Mouse (Mus musculus): Measurements from ENCODE around the gene Dcakd.

Gene Dcakd

DNA sequence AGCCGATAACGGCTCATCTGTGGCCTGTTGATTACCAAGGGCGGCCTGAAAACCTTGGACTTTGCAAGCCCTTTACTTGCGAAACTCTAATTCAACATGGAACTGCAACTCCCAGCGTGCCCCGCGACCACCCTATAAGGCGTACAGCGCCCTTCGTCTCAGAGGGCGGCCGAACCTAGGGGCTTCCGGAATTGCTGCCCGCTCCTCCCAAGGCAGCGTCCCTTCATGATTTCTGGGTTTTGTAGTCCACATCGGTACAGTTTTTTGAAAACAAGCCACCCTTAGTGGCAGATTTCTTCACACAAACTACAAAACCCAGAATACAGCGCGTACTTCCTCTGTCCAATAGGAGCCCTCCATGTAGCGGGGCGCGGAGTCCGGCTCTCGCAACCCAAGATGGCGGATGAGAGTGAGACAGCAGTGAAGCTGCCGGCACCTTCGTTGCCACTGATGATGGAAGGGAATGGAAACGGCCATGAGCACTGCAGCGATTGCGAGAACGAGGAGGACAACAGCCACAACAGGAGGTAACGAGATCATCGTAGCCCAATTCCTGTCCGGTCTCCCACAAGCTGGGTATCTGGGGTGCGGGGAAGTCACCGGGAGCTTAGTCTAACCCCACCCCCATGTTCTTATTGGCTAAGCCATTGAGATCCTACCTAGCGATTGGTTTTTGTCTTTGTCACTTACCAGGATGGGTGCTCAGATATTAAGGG lies at the start of gene Dcakd, which contains the start of gene Nmt1:
Gene Dcakd, minus strand, starts transcription at position 158 of the 716 bp plus-strand sequence.
Gene Nmt1, plus strand, starts transcription at position 15 of the 716 bp plus-strand sequence.
- DNase-seq: peak; percentile 96 to 97

GRCm38 (mm10) chr11:103076581-103076980 lies 48.4 kb upstream of the Dcakd start:
- no peak for DNase-seq

DNA sequence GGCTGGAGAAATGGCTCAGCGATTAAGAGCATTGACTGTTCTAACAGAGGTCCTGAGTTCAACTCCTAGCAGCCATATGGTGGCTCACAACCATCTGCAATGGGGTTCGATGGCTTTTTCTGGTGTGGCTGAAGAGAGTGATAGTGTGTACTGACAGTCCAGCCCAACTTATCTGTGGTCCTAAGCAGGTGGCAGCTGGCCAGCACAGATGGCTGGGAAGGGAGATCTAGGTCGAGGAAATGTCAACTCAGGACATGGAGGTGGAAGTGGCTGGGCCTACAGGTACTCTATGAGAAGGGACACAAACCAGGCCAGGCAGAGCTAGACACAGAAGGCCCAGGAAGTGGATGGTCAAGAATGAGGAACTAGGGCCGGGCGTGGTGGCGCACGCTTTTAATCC lies 47.9 kb upstream of the Dcakd start:
- no peak for DNase-seq

DNA sequence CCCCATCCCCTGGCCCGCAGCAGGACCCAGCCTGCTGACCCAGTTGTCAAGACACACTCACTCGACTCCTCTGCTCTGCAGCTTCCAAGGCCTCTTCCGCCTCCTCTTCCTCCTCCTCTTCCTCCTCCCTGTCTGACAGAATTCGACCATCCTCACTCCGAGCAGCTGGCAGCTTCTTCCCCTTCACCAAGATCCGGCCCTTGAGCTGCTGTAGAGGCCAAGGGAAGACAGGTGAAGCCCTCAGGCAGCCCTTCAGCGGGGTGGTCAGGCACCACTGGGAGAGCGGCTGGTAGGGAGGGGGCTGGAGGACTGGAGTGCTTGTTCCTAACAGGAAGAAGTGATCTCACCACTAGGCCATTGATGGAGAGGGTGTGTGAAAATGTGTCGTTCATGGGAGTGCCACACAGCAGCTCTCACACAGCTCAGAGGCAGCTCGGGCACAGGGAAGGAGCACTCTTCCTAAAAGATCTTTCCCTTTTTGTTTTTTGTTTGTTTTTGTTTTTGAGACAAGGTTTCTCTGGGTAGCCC lies 46.7 kb upstream of the Dcakd start:
- peak in 1 of 2 experiments; percentile 67 for DNase-seq

GRCm38 (mm10) chr11:103074121-103074650 lies 46.1 kb upstream of the Dcakd start:
- DNase-seq: no peak

DNA sequence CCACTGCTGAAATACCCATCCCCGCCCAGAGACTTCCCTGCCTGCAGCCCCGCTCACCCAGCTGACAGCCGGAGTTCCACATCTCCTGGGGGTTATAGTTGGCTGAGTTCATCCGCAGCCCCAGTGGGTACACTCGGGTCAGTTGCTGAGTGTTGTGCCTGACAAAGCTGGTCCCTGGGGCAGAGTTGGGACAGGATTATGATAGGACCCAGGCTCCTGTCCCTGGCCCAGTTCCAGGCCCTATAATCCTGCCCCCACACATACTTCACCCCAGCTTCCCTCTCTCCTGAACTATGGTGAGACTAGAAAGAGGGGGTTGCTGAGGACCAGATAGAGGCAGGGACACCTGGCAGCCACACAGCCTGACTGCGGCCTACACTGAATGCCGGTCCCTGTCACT lies 45.5 kb upstream of the Dcakd start:
- no peak for DNase-seq

GRCm38 (mm10) chr11:103070322-103070880 lies 42.3 kb upstream of the Dcakd start:
- no peak for DNase-seq

DNA sequence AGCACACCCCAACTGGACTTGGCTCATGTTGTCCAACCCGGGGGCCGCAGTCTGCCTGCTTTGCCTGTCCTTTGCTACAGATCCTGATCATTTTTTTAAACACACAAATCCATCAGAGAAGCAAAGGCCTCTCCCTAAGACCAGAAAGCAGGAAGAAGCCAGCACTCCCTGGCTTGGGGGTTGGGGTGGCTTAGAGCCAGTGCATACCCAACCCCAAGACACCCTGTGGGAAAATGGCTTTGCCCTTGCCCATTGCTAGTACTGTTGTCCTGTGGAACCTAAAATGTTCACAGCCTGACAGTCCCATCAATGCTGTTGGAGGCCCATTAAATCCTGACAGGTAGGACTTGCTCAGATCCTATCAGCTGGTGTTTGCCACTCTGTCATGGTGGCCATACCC lies 41.6 kb upstream of the Dcakd start:
- no peak for DNase-seq

GRCm38 (mm10) chr11:103068884-103069283 lies 40.8 kb upstream of the Dcakd start:
- DNase-seq: no peak

DNA sequence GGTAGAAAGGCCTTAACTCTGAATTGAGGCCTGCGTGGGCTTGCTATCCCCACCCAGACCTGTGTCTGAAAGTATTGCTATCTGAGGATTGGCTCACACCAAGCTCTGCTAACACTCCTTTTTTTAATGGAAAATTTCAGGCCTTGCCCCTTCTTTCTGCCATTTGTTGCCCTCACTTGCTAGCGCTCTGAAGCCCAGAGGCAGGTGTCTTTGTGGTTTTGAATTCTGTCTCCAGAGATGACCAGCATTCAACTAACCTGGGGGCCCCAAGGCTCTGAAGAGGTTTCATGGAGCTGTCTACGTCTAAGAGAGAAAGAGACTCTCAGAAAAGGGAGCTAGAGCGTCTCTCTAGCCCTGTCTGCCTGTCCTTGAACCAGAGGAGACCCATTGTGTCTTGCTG lies 40.1 kb upstream of the Dcakd start:
- DNase-seq: no peak

GRCm38 (mm10) chr11:103067457-103068001 lies 39.4 kb upstream of the Dcakd start:
- peak; percentile 81 to 85 for DNase-seq

DNA sequence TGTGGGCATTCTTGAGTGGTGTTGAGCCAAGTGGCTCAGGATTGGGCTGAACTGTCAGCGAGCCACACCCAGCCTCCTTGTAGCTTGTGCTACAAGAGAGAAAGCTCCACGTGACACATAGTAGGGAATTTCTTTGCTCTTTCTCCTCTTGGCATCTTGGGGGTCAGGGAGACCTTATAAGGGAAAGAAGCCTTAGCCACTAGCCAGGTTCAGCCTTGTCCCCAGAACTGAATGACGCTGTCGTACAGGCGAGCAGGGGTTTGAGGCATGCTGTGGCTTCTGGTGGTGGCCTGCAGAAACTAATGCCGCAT lies 38.9 kb upstream of the Dcakd start:
- peak in 1 of 2 experiments; percentile 35 for DNase-seq

GRCm38 (mm10) chr11:103066191-103067050 lies 38.3 kb upstream of the Dcakd start:
- no peak for DNase-seq

GRCm38 (mm10) chr11:103058499-103059085 lies 30.5 kb upstream of the Dcakd start:
- DNase-seq: no peak

- DNase-seq: no peak
These were observed 28.5 kb upstream of the Dcakd start for GRCm38 (mm10) chr11:103056636-103057035.

- DNase-seq: peak; percentile 62 to 76
These were observed 26.7 kb upstream of the Dcakd start for GRCm38 (mm10) chr11:103054798-103055197.

- no peak for DNase-seq
These were observed 25.3 kb upstream of the Dcakd start for GRCm38 (mm10) chr11:103053191-103054076.

GRCm38 (mm10) chr11:103052078-103052477 lies 23.9 kb upstream of the Dcakd start:
- DNase-seq: no peak

GRCm38 (mm10) chr11:103051249-103051691 lies 23.1 kb upstream of the Dcakd start:
- DNase-seq: peak; percentile 84 to 89

DNA sequence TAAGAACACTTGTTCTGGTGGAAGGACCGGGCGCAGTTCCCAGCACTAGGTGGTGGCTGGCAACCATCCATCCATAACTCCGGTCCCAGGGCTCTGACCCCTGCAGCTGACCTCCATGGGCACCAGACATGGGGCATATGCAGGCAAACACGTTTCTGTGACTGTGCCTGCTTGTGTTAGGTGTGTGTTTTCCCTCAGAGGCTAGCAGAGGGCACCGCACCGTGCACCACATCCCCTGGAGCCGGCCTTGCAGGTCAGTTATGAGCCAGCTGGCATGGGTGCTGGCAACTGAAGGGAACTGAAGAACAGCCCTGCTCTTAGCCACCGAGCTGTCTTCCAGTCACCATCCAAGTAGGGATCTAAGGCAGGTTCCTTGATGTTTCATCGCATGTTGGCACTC lies 22.0 kb upstream of the Dcakd start:
- peak in 1 of 2 experiments; percentile 21 for DNase-seq

- peak in 1 of 2 experiments; percentile 46 for DNase-seq
These were observed 21.5 kb upstream of the Dcakd start for GRCm38 (mm10) chr11:103049611-103050010.

Data from lung, adult 18-20 months (tissue).